Comparison of ENCODE assay signal across 22 mouse cellular contexts in the genomic region with DNA sequence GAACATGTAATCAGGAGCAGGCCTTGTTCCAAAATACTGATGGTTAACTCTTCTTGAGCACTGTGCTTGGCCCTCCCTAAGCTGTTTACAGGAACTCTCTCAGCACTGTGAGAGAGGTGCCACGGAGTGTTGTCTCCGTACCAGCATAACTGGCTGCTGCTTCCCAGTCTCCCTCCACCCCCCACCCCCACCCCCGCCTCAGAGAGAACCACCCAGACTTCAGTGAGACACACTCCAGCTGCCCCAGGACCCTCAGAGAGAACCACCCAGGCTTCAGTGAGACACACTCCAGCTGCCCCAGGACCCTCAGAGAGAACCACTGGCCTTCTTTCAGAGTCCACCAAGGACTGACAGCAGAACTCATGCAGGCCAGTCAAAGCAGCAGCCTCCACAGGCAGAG. TPM values are rescaled to one million over a fixed set of nuclear protein-coding genes. Genes with fewer than 3 reads are reported as not detected.
DNase-seq lines count a peak whose midpoint lies in the region; ATAC-seq and TF ChIP-seq lines count a peak whose summit lies in the region.
"Had no signal": no experiment of that assay in that cellular context is flagged by ENCODE, and none has a peak within 500 bp of the region (broad histone marks: within the 10 kb centered on the region; RNA-seq: fewer than 3 reads in every experiment).

No protein-coding gene starts in this region.

- H3K4me3 ChIP-seq in stomach, embryonic 14.5 days (ENCODE audit: low read depth, low read length), result no peak overlapping the region
- H3K4me3 ChIP-seq in stomach, postnatal 0 days (ENCODE audit: low read depth, low read length), result no peak overlapping the region
- H3K4me3 ChIP-seq in stomach, embryonic 15.5 days (replicated peaks), result no peak overlapping the region
- H3K4me3 ChIP-seq: hindbrain, embryonic 12.5 days; liver, embryonic 15.5 days; midbrain, embryonic 15.5 days; myocyte; neural tube, embryonic 13.5 days had no signal

- no peak overlapping the region for H3K4me2 ChIP-seq in stomach, embryonic 14.5 days (replicated peaks; ENCODE audit: low read depth, low read length)
- H3K4me2 ChIP-seq in stomach, postnatal 0 days (replicated peaks; ENCODE audit: low read depth), result no peak overlapping the region
- H3K4me2 ChIP-seq in stomach, embryonic 15.5 days, result no peak overlapping the region
- H3K4me2 ChIP-seq: heart, embryonic 11.5 days; hindbrain, embryonic 12.5 days; midbrain, embryonic 15.5 days; neural tube, embryonic 13.5 days had no signal

- no peaks in the 10 kb centered on the region for H3K9me3 ChIP-seq in stomach, embryonic 14.5 days (ENCODE audit: control insufficient read depth, low read depth, low read length)
- no peaks in the 10 kb centered on the region for H3K9me3 ChIP-seq in stomach, postnatal 0 days (ENCODE audit: control insufficient read depth, low read length)
- no peaks in the 10 kb centered on the region for H3K9me3 ChIP-seq in stomach, embryonic 15.5 days
- H3K9me3 ChIP-seq: hindbrain, embryonic 12.5 days; liver, embryonic 15.5 days; midbrain, embryonic 15.5 days; neural tube, embryonic 13.5 days had no signal

- WGBS in stomach, embryonic 14.5 days, result 12% methylated on average over 3 of the region's 3 CpGs
- WGBS in stomach, postnatal 0 days, result 30% methylated on average over 3 of the region's 3 CpGs
- WGBS in stomach, embryonic 15.5 days, result 29% methylated on average over 3 of the region's 3 CpGs

- DNase-seq in heart, postnatal 4 days, result peak; percentile 4
- DNase-seq in heart, postnatal 25 days (ENCODE audit: low spot score), result no peak
- DNase-seq in kidney, postnatal 10 days, result peak; percentile 50
- no peak for DNase-seq in kidney, postnatal 36 days
- no peak for DNase-seq in stomach, postnatal 0 days (ENCODE audit: low spot score)
- no peak for DNase-seq in gastrocnemius, postnatal 4 days (ENCODE audit: low spot score in 2 of 2)
- DNase-seq: adrenal gland, postnatal 36 days; cerebellum, adult 9-10 months; heart, postnatal 10 days; left cerebral cortex, postnatal 4 days; liver; retina, postnatal 1 day had no signal

- peak overlapping the region; percentile 49; the same call in 1 of the 2 replicates for H3K27ac ChIP-seq in stomach, embryonic 14.5 days (ENCODE audit: low read length)
- no peak overlapping the region for H3K27ac ChIP-seq in stomach, postnatal 0 days (replicated peaks)
- H3K27ac ChIP-seq in stomach, embryonic 15.5 days, result peak overlapping the region; percentile 31
- H3K27ac ChIP-seq: hindbrain, embryonic 12.5 days; liver, embryonic 15.5 days; macrophage; midbrain, embryonic 15.5 days; neural tube, embryonic 13.5 days had no signal

- peak; percentile 70; the same call in 1 of the 2 replicates for ATAC-seq in stomach, embryonic 14.5 days (ENCODE audit: insufficient number of reproducible peaks, insufficient read depth, low FRiP score, low read depth)
- no peak for ATAC-seq in stomach, postnatal 0 days (ENCODE audit: low FRiP score, low TSS enrichment)
- peak; percentile 65 for ATAC-seq in stomach, embryonic 15.5 days (ENCODE audit: insufficient read depth, low FRiP score, low read depth)
- ATAC-seq: forebrain, embryonic 14.5 days; midbrain, embryonic 15.5 days had no signal

- intact Hi-C loops in heart, postnatal 25 days (cut with DNase I), result no loop called here

- no peaks in the 10 kb centered on the region for H3K36me3 ChIP-seq in stomach, embryonic 14.5 days (ENCODE audit: control insufficient read depth, insufficient read depth, low read length)
- H3K36me3 ChIP-seq in stomach, postnatal 0 days (ENCODE audit: control insufficient read depth, insufficient read depth, low read length), result no peaks in the 10 kb centered on the region
- no peaks in the 10 kb centered on the region for H3K36me3 ChIP-seq in stomach, embryonic 15.5 days
- H3K36me3 ChIP-seq: hindbrain, embryonic 12.5 days; liver, embryonic 15.5 days; midbrain, embryonic 15.5 days; neural tube, embryonic 13.5 days had no signal

- TF ChIP-seq EP300 in stomach, postnatal 0 days (optimal IDR thresholded peaks at IDR 0.05), result no peak

- no peaks in the 10 kb centered on the region for H3K27me3 ChIP-seq in stomach, embryonic 14.5 days (ENCODE audit: control insufficient read depth, insufficient read depth, low read length)
- H3K27me3 ChIP-seq in stomach, postnatal 0 days (ENCODE audit: control insufficient read depth, insufficient read depth, low read length), result no peaks in the 10 kb centered on the region
- H3K27me3 ChIP-seq in stomach, embryonic 15.5 days (replicated peaks), result no peaks in the 10 kb centered on the region
- H3K27me3 ChIP-seq: hindbrain, embryonic 12.5 days; midbrain, embryonic 15.5 days; neural tube, embryonic 13.5 days had no signal

- H3K9ac ChIP-seq in stomach, embryonic 14.5 days (replicated peaks; ENCODE audit: low read depth, low read length), result no peak overlapping the region
- no peak overlapping the region for H3K9ac ChIP-seq in stomach, postnatal 0 days (ENCODE audit: low read length)
- H3K9ac ChIP-seq in stomach, embryonic 15.5 days, result no peak overlapping the region
- H3K9ac ChIP-seq: hindbrain, embryonic 12.5 days; liver, embryonic 15.5 days; midbrain, embryonic 15.5 days; neural tube, embryonic 13.5 days had no signal

- H3K4me1 ChIP-seq in stomach, embryonic 14.5 days (ENCODE audit: control insufficient read depth, insufficient read depth, low read length), result peaks cover 23% of the 10 kb centered on the region; the same call in 1 of the 2 replicates
- H3K4me1 ChIP-seq in stomach, postnatal 0 days (replicated peaks; ENCODE audit: control insufficient read depth, insufficient read depth), result no peaks in the 10 kb centered on the region
- H3K4me1 ChIP-seq in stomach, embryonic 15.5 days, result peaks cover 25% of the 10 kb centered on the region; the same call in 1 of the 2 replicates

- no peak for TF ChIP-seq CTCF in stomach, postnatal 0 days (IDR thresholded peaks at IDR 0.05; ENCODE audit: low read depth)

RNA-seq across cellular contexts. Expression of gene Odc1, which starts 50.8 kb away (rescaled TPM):
- total RNA-seq in heart, postnatal 4 days (2021), result 100 to 1,000 TPM; 158 to 160 TPM
- total RNA-seq in heart, postnatal 25 days (2021), result 10 to 100 TPM; 69.3 to 72.3 TPM
- polyA plus RNA-seq in stomach, embryonic 14.5 days (2014; fragmentation: Nextera tagmentation; extraction: Ambion mirVana), result 160 and 186 TPM in 2 replicates
- 67.7 and 70.4 TPM in 2 replicates for polyA plus RNA-seq in stomach, postnatal 0 days (2015; fragmentation: Nextera tagmentation; extraction: Ambion mirVana)
- polyA plus RNA-seq in stomach, embryonic 15.5 days (2015; fragmentation: Nextera tagmentation; extraction: Ambion mirVana), result 201 and 209 TPM in 2 replicates
- total RNA-seq in gastrocnemius, postnatal 4 days (2021), result 100 to 1,000 TPM; 126 to 127 TPM

Comparison
In these comparisons a context has a peak if more than half of its experiments do, and no peak if none do; other contexts are left out.
1. DNase-seq: peak in heart, postnatal 4 days (single experiment) and kidney, postnatal 10 days (single experiment); none in heart, postnatal 25 days (single experiment), kidney, postnatal 36 days (0 of 2), stomach, postnatal 0 days (single experiment) and gastrocnemius, postnatal 4 days (0 of 2).